ENCODE assay signal across 19 mouse cellular contexts in genomic region chr10:66490871-66491270, GRCm38 (mm10).
DNase-seq lines count a peak whose midpoint lies in the region; ATAC-seq and TF ChIP-seq lines count a peak whose summit lies in the region.
"Had no signal": no experiment of that assay in that cellular context is flagged by ENCODE, and none has a peak within 500 bp of the region (broad histone marks: within the 10 kb centered on the region; RNA-seq: fewer than 3 reads in every experiment).

No protein-coding gene starts in this region.

- H3K36me3 ChIP-seq in intestine, embryonic 16.5 days (ENCODE audit: control insufficient read depth, insufficient read depth, low read length): no peaks in the 10 kb centered on the region
- H3K36me3 ChIP-seq in intestine, postnatal 0 days (ENCODE audit: control insufficient read depth, insufficient read depth): no peaks in the 10 kb centered on the region
- no peaks in the 10 kb centered on the region for H3K36me3 ChIP-seq in lung, embryonic 14.5 days (ENCODE audit: insufficient read depth)
- H3K36me3 ChIP-seq in stomach, embryonic 16.5 days (ENCODE audit: control insufficient read depth, insufficient read depth, low read length): no peaks in the 10 kb centered on the region
- H3K36me3 ChIP-seq: embryonic facial prominence, embryonic 15.5 days; forebrain, embryonic 10.5 days; heart, embryonic 12.5 days had no signal

- no peak overlapping the region for H3K9ac ChIP-seq in intestine, embryonic 16.5 days (ENCODE audit: low read depth, low read length)
- no peak overlapping the region for H3K9ac ChIP-seq in intestine, postnatal 0 days (ENCODE audit: low read depth, low read length)
- H3K9ac ChIP-seq in lung, embryonic 14.5 days: no peak overlapping the region
- no peak overlapping the region for H3K9ac ChIP-seq in stomach, embryonic 16.5 days (ENCODE audit: low read length)
- H3K9ac ChIP-seq: embryonic facial prominence, embryonic 15.5 days; heart, embryonic 12.5 days had no signal

- no peak overlapping the region for H3K27ac ChIP-seq in intestine, embryonic 16.5 days (ENCODE audit: low read length)
- no peak overlapping the region for H3K27ac ChIP-seq in intestine, postnatal 0 days (ENCODE audit: low read depth, low read length)
- H3K27ac ChIP-seq in lung, embryonic 14.5 days (ENCODE audit: low read depth): no peak overlapping the region
- H3K27ac ChIP-seq in stomach, embryonic 16.5 days (ENCODE audit: low read length): no peak overlapping the region
- H3K27ac ChIP-seq: embryonic facial prominence, embryonic 15.5 days; forebrain, embryonic 10.5 days; gastrocnemius, adult 2 months had no signal

- H3K4me3 ChIP-seq in intestine, embryonic 16.5 days (ENCODE audit: low read length): no peak overlapping the region
- no peak overlapping the region for H3K4me3 ChIP-seq in intestine, postnatal 0 days (ENCODE audit: low read depth, low read length)
- H3K4me3 ChIP-seq in lung, embryonic 14.5 days (ENCODE audit: low read depth, low read length): no peak overlapping the region
- H3K4me3 ChIP-seq in stomach, embryonic 16.5 days (replicated peaks; ENCODE audit: low read length): no peak overlapping the region
- H3K4me3 ChIP-seq: embryonic facial prominence, embryonic 15.5 days; erythroblast, embryonic 14.5 days; forebrain, embryonic 10.5 days; gastrocnemius, adult 2 months; heart, embryonic 12.5 days had no signal

- TF ChIP-seq CTCF in intestine, postnatal 0 days (IDR thresholded peaks at IDR 0.05; ENCODE audit: low read depth): no peak
- no peak for TF ChIP-seq CTCF in lung, embryonic 14.5 days (IDR thresholded peaks at IDR 0.05; ENCODE audit: low read depth)

- no peak overlapping the region for H3K4me2 ChIP-seq in intestine, embryonic 16.5 days (ENCODE audit: low read depth, low read length)
- no peak overlapping the region for H3K4me2 ChIP-seq in intestine, postnatal 0 days (replicated peaks; ENCODE audit: low read depth)
- H3K4me2 ChIP-seq in lung, embryonic 14.5 days: no peak overlapping the region
- H3K4me2 ChIP-seq in stomach, embryonic 16.5 days (ENCODE audit: low read depth, low read length): no peak overlapping the region
- H3K4me2 ChIP-seq: embryonic facial prominence, embryonic 15.5 days; heart, embryonic 12.5 days had no signal

- no peaks in the 10 kb centered on the region for H3K4me1 ChIP-seq in intestine, embryonic 16.5 days (ENCODE audit: control insufficient read depth, insufficient read depth, low read length)
- no peaks in the 10 kb centered on the region for H3K4me1 ChIP-seq in intestine, postnatal 0 days (replicated peaks; ENCODE audit: control insufficient read depth, insufficient read depth, low read length)
- H3K4me1 ChIP-seq in lung, embryonic 14.5 days (ENCODE audit: insufficient read depth): 0 out of 2 replicates have a peak, but pooled peaks cover 3% of the 10 kb centered on the region
- no peaks in the 10 kb centered on the region for H3K4me1 ChIP-seq in stomach, embryonic 16.5 days (ENCODE audit: control insufficient read depth, insufficient read depth, low read length)
- H3K4me1 ChIP-seq: embryonic facial prominence, embryonic 15.5 days; forebrain, embryonic 10.5 days; heart, embryonic 12.5 days had no signal

- no peaks in the 10 kb centered on the region for H3K27me3 ChIP-seq in intestine, embryonic 16.5 days (replicated peaks; ENCODE audit: control insufficient read depth, insufficient read depth, low read length)
- no peaks in the 10 kb centered on the region for H3K27me3 ChIP-seq in intestine, postnatal 0 days (replicated peaks; ENCODE audit: control insufficient read depth, insufficient read depth, low read length)
- no peaks in the 10 kb centered on the region for H3K27me3 ChIP-seq in lung, embryonic 14.5 days (ENCODE audit: insufficient read depth, low read length)
- no peaks in the 10 kb centered on the region for H3K27me3 ChIP-seq in stomach, embryonic 16.5 days (ENCODE audit: control insufficient read depth, insufficient read depth, low read length)
- H3K27me3 ChIP-seq: embryonic facial prominence, embryonic 15.5 days; heart, embryonic 12.5 days had no signal

- 0 out of 2 replicates have a peak, but pooled peaks have one; percentile 13 for ATAC-seq in intestine, embryonic 16.5 days
- ATAC-seq in intestine, postnatal 0 days: no peak
- ATAC-seq in lung, embryonic 14.5 days (ENCODE audit: insufficient read depth): peak; percentile 93
- peak; percentile 44; the same call in 1 of the 2 replicates for ATAC-seq in stomach, embryonic 16.5 days (ENCODE audit: insufficient read depth, low FRiP score)
- ATAC-seq: forebrain, embryonic 14.5 days had no signal

- 46% methylated on average over 5 of the region's 5 CpGs for WGBS in intestine, embryonic 16.5 days
- 50% methylated on average over 5 of the region's 5 CpGs for WGBS in intestine, postnatal 0 days
- WGBS in lung, embryonic 14.5 days: 38% methylated on average over 5 of the region's 5 CpGs
- WGBS in stomach, embryonic 16.5 days: 40% methylated on average over 5 of the region's 5 CpGs

- H3K9me3 ChIP-seq in intestine, embryonic 16.5 days (ENCODE audit: control insufficient read depth, low read length): no peaks in the 10 kb centered on the region
- H3K9me3 ChIP-seq in intestine, postnatal 0 days (ENCODE audit: control insufficient read depth): no peaks in the 10 kb centered on the region
- H3K9me3 ChIP-seq in lung, embryonic 14.5 days (ENCODE audit: low read depth, low read length): no peaks in the 10 kb centered on the region
- H3K9me3 ChIP-seq in stomach, embryonic 16.5 days (replicated peaks; ENCODE audit: control insufficient read depth, low read length): no peaks in the 10 kb centered on the region
- H3K9me3 ChIP-seq: embryonic facial prominence, embryonic 15.5 days; forebrain, embryonic 10.5 days; heart, embryonic 12.5 days had no signal

- DNase-seq in lung, embryonic 14.5 days: peak; percentile 89
- DNase-seq in lung, postnatal 25 days (ENCODE audit: low spot score): no peak
- peak; percentile 4 for DNase-seq in lung, postnatal 10 days
- DNase-seq in lung, postnatal 36 days: no peak
- DNase-seq: adrenal gland, postnatal 10 days; cerebellum, adult 11 months; cerebellum, adult 8-10 months; cerebellum, postnatal 14 days; embryo, embryonic 11 days; gastrocnemius, adult 2 months; gastrocnemius, postnatal 25 days had no signal

Comparison
In these comparisons a context has a peak if more than half of its experiments do, and no peak if none do; other contexts are left out.
1. DNase-seq: peak in lung, embryonic 14.5 days (single experiment) and lung, postnatal 10 days (single experiment); none in lung, postnatal 25 days (single experiment) and lung, postnatal 36 days (single experiment).